Mouse (Mus musculus) thymus, adult 2 months (tissue): Measurements from ENCODE around the gene Cacng2. TPM values are rescaled to one million over a fixed set of nuclear protein-coding genes. Genes with fewer than 3 reads are reported as not detected.
"Not testable (repeated sequence)": the region's sequence is repeated elsewhere in the genome, so short reads cannot be mapped to it uniquely, and the experiment has no call there.

ENCODE experiments used
- DNase-seq: peaks from one replicate; pipeline ENCODE4 v3.0.0; 2021
- H3K27ac ChIP-seq: fragments of 200-500 bp; 2 replicates; pipeline ENCODE4 v1.5.1; 2012; ENCODE audit warnings: low read length, control low read depth; ENCODE audit not compliant: control insufficient read depth, insufficient read depth
- H3K27me3 ChIP-seq: fragments of 200-500 bp; 2 replicates; pipeline ENCODE4 v1.6.1; 2012; ENCODE audit warnings: mild to moderate bottlenecking, low read length, moderate library complexity, mixed read lengths; ENCODE audit not compliant: control insufficient read depth, insufficient read depth
- H3K36me3 ChIP-seq: fragments of 200-500 bp; 2 replicates; pipeline ENCODE4 v1.6.1; 2012; ENCODE audit warnings: mild to moderate bottlenecking, low read length, moderate library complexity; ENCODE audit not compliant: control insufficient read depth, insufficient read depth
- H3K4me1 ChIP-seq: fragments of 200-500 bp; replicated peaks from 2 replicates; pipeline ENCODE4 v1.6.1; 2012; ENCODE audit warnings: low read length; ENCODE audit not compliant: control insufficient read depth, insufficient read depth
- H3K4me3 ChIP-seq: fragments of 200-500 bp; 2 replicates; pipeline ENCODE4 v1.5.1; 2012; ENCODE audit warnings: mild to moderate bottlenecking, low read length, control low read depth, moderate library complexity; ENCODE audit not compliant: control insufficient read depth, insufficient read depth
- CTCF ChIP-seq: fragments of 200-500 bp; IDR thresholded peaks from 2 replicates; pipeline ENCODE4 v1.5.1; 2012; ENCODE audit warnings: mild to moderate bottlenecking, control low read depth, low read length, moderate library complexity, borderline replicate concordance; ENCODE audit not compliant: control insufficient read depth, poor library complexity, insufficient read depth; ENCODE audit errors: extremely low read depth
- POLR2A ChIP-seq: fragments of 200-500 bp; IDR thresholded peaks from 2 replicates; pipeline ENCODE4 v1.6.1; 2012; ENCODE audit warnings: mild to moderate bottlenecking, low read length, control low read depth, moderate library complexity; ENCODE audit not compliant: control insufficient read depth, poor library complexity, insufficient read depth; ENCODE audit errors: extremely low read depth
- WGBS: fragments of 180-500 bp; shearing (Covaris S2); methylation state at CpG from one replicate; pipeline ENCODE4 v1.1.7; 2018; 5-methylcytosine and 5-hydroxymethylcytosine counted together
- polyA plus RNA-seq: library from polyadenylated mRNA; depleted of rRNA; stranded (reverse); fragments of >200 nt; gene quantifications from 2 replicates; pipeline ENCODE4 v1.2.3, GENCODE M21; 2012

The Cacng2 gene
- polyA plus RNA-seq, 1 experiment = not detected

- Histone ChIP-seq H3K4me1 (no peaks in the 10 kb centered on the region), H3K27me3 (no peaks in the 10 kb centered on the region), H3K36me3 (no peaks in the 10 kb centered on the region), H3K27ac (no peak overlapping the region), H3K4me3 (no peak overlapping the region)
- TF ChIP-seq POLR2A (no peak), CTCF (no peak)
- WGBS = 90% methylated on average over 10 of the region's 10 CpGs
- DNase-seq = no peak
Measured at GRCm38 (mm10) chr15:78037626-78038025, 82.2 kb downstream of the Cacng2 start.

GRCm38 (mm10) chr15:78036586-78036985, 83.2 kb downstream of the Cacng2 start:
- TF ChIP-seq POLR2A (no peak), CTCF (no peak)
- DNase-seq = no peak
- no peak overlapping the region for H3K27ac ChIP-seq
- no peaks in the 10 kb centered on the region for H3K4me1 ChIP-seq
- no peaks in the 10 kb centered on the region for H3K27me3 ChIP-seq
- no peak overlapping the region for H3K4me3 ChIP-seq
- no peaks in the 10 kb centered on the region for H3K36me3 ChIP-seq
- 58% methylated on average over 2 of the region's 2 CpGs for whole genome bisulfite sequencing

- Histone ChIP-seq H3K27ac (no peak overlapping the region), H3K4me1 (no peaks in the 10 kb centered on the region), H3K4me3 (no peak overlapping the region), H3K36me3 (no peaks in the 10 kb centered on the region), H3K27me3 (no peaks in the 10 kb centered on the region)
- no peak for DNase-seq
- 76% methylated on average over 8 of the region's 8 CpGs for WGBS
- no peak for TF ChIP-seq CTCF
- TF ChIP-seq POLR2A = no peak
Measured at GRCm38 (mm10) chr15:78029938-78030337, 89.9 kb downstream of the Cacng2 start.

- no peaks in the 10 kb centered on the region for H3K36me3 ChIP-seq
- no peak overlapping the region for H3K27ac ChIP-seq
- no peaks in the 10 kb centered on the region for H3K4me1 ChIP-seq
- H3K27me3 ChIP-seq = no peaks in the 10 kb centered on the region
- H3K4me3 ChIP-seq = no peak overlapping the region
- TF ChIP-seq CTCF (no peak), POLR2A (no peak)
- 91% methylated on average over 6 of the region's 6 CpGs for WGBS
- DNase-seq = no peak
Measured at GRCm38 (mm10) chr15:78026521-78026920, 93.3 kb downstream of the Cacng2 start.

- 75% methylated on average over 4 of the region's 4 CpGs for WGBS
- H3K4me1 ChIP-seq = no peaks in the 10 kb centered on the region
- no peaks in the 10 kb centered on the region for H3K36me3 ChIP-seq
Measured at GRCm38 (mm10) chr15:78024211-78024610, 95.6 kb downstream of the Cacng2 start.

GRCm38 (mm10) chr15:78014046-78014445, 105.8 kb downstream of the Cacng2 start:
- no peak overlapping the region for H3K4me3 ChIP-seq
- TF ChIP-seq CTCF (no peak), POLR2A (no peak)
- 97% methylated on average over 1 of the region's 1 CpGs for WGBS
- no peaks in the 10 kb centered on the region for H3K36me3 ChIP-seq
- no peak overlapping the region for H3K27ac ChIP-seq
- DNase-seq = no peak
- H3K27me3 ChIP-seq = no peaks in the 10 kb centered on the region
- H3K4me1 ChIP-seq = no peaks in the 10 kb centered on the region

More at GRCm38 (mm10) chr15:78024211-78024610, 95.6 kb downstream of the Cacng2 start:
- Histone ChIP-seq H3K4me3 (no peak overlapping the region), H3K27ac (no peak overlapping the region), H3K27me3 (no peaks in the 10 kb centered on the region)
- TF ChIP-seq CTCF (no peak), POLR2A (no peak)
- no peak for DNase-seq

- H3K4me1 ChIP-seq, H3K4me3 ChIP-seq, H3K27ac ChIP-seq, H3K36me3 ChIP-seq, H3K27me3 ChIP-seq, DNase-seq: not testable (repeated sequence)
- 93% methylated on average over 8 of the region's 8 CpGs for WGBS
Measured at GRCm38 (mm10) chr15:78008206-78008605, 111.6 kb downstream of the Cacng2 start.
